Mouse (Mus musculus) heart, postnatal 0 days (tissue): ENCODE measurements around the gene S100a4.

ENCODE experiments used
- CTCF ChIP-seq: IDR thresholded peaks from 2 replicates; pipeline ENCODE4 v1.5.1; 2016; ENCODE audit warnings: antibody characterized with exemption, control low read depth, low read depth
- EP300 ChIP-seq: IDR thresholded peaks from 2 replicates; pipeline ENCODE4 v1.6.1; 2016; ENCODE audit warnings: antibody characterized with exemption, low read depth

DNA sequence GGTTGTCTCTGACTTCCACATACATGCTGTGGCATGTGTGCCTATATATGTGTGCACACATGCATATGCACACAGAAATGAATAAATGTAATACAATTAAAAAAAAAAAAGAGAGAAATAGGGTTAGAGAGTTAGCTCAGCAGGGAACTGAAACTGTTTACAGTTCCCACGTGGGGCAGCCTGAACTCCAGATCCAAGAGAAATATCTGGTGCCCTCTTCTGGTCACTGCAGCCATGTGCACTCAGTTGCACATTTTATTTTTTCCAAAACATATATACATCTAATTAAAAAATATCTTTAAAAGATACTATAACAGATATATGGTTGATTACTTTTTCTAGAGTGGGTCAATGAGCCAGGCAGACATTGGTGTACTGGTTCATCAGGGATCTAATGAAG, 14.0 kb downstream of the S100a4 start:
- TF ChIP-seq CTCF (no peak), EP300 (no peak)
